Mouse (Mus musculus): ENCODE results near the gene Slc8a1. TPM values are rescaled to one million over a fixed set of nuclear protein-coding genes. Genes with fewer than 3 reads are reported as not detected.
A peak's percentile ranks its signal among the peaks of the same experiment; 100 is the strongest.

Gene Slc8a1
- polyA plus RNA-seq, 1 experiment from 2014 or later, result 36.5 TPM

DNA sequence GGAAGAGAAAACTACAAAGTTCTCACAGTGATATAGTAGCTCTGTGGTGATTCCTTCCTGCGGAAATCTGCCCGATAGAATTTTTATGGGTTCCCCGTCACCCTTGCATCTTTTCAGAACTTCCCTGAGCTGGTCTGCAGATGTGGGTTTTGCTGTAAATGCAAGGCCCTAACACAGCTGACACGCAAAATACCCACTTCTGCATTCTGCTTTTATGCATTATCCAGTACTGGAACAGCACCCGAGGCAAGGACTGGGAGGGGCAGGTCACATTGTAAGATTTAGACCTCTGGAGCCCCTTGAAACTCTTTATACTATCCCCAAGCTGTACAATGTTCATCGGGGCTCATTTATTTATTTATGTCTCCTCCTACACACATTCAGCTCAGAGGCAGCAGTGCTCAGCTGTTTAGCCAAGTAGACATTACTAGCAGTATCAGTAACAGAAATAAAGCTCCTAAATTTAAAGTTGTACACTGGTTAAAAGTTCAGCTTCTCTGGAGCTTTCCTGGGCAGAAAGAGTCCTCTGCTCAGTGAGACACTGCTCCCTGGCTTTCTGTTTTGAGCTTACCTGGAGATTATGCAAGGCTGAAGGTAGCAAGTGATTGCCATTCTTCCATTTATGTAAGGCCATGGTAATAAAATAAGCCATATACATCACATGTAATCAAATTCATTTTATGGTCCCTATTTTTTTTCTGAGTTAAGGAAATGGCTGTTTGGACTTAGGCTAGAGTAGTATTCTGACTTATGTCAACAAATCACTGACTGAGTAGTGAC lies 186.1 kb downstream of the Slc8a1 start:
- no peak overlapping the region for H3K27ac ChIP-seq
- H3K9ac ChIP-seq, result no peak overlapping the region
- DNase-seq (ENCODE audit: low spot score), result no peak
- no peaks in the 10 kb centered on the region for H3K27me3 ChIP-seq (ENCODE audit: control insufficient read depth, insufficient read depth, low read length)
- H3K4me1 ChIP-seq (replicated peaks; ENCODE audit: control insufficient read depth, insufficient read depth, low read length), result no peaks in the 10 kb centered on the region
- no peak overlapping the region for H3K4me2 ChIP-seq (replicated peaks)
- no peaks in the 10 kb centered on the region for H3K36me3 ChIP-seq (replicated peaks; ENCODE audit: control insufficient read depth, insufficient read depth)
- no peak overlapping the region for H3K4me3 ChIP-seq (replicated peaks; ENCODE audit: low read length)
- ATAC-seq (ENCODE audit: low FRiP score), result no peak
- 87% methylated on average over 6 of the region's 6 CpGs for WGBS
- H3K9me3 ChIP-seq (ENCODE audit: control insufficient read depth, low read length), result no peaks in the 10 kb centered on the region

DNA sequence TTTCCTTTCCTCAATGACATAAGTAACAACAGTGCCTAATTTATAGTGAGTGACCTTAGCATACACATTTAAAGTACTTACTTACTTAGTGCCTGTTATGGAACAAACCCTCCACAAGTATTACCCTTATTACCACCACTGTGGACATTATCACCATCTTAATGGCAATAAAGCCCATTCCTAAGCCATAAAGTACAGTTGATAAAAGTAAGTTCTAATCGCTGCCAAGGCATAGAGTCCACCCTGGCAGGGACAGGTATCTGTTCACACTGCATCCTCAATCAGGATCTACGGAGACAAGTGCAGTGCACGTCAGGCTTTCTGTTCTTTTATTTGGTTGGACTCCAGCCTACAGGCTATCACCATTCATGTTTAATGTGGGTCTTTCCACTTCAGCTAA lies 187.3 kb downstream of the Slc8a1 start:
- Histone ChIP-seq H3K4me2 (replicated peaks) (no peak overlapping the region), H3K27ac (no peak overlapping the region), H3K4me3 (replicated peaks; ENCODE audit: low read length) (no peak overlapping the region), H3K9ac (no peak overlapping the region), H3K9me3 (ENCODE audit: control insufficient read depth, low read length) (no peaks in the 10 kb centered on the region), H3K4me1 (replicated peaks; ENCODE audit: control insufficient read depth, insufficient read depth, low read length) (no peaks in the 10 kb centered on the region), H3K36me3 (replicated peaks; ENCODE audit: control insufficient read depth, insufficient read depth) (no peaks in the 10 kb centered on the region), H3K27me3 (ENCODE audit: control insufficient read depth, insufficient read depth, low read length) (no peaks in the 10 kb centered on the region)
- DNase-seq (ENCODE audit: low spot score) (no peak), ATAC-seq (ENCODE audit: low FRiP score) (no peak)
- 81% methylated on average over 3 of the region's 3 CpGs for WGBS

DNA sequence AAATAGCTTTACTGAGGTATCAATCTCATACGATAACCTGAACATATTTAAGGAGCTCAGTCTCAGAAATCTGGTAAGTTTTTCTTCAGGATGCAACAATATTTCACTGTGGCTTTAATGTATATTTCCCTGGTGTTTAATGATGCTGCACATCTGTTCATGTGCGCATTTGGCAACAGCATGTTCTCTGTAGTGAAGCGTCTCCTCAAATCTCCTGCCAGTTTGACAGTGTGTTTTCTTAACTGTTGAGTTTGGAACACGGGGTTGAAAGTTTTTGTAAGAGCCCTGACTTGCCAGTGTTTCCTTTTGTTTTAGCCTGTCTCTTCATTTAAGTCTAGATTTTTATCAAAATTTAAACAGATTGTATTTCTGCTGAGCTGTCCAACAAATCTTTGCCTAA lies 190.2 kb downstream of the Slc8a1 start:
- H3K4me1 ChIP-seq (replicated peaks; ENCODE audit: control insufficient read depth, insufficient read depth, low read length), result no peaks in the 10 kb centered on the region
- H3K27ac ChIP-seq, result no peak overlapping the region
- no peak for DNase-seq (ENCODE audit: low spot score)
- H3K36me3 ChIP-seq (replicated peaks; ENCODE audit: control insufficient read depth, insufficient read depth), result no peaks in the 10 kb centered on the region
- 73% methylated on average over 4 of the region's 4 CpGs for WGBS
- no peaks in the 10 kb centered on the region for H3K9me3 ChIP-seq (ENCODE audit: control insufficient read depth, low read length)
- no peaks in the 10 kb centered on the region for H3K27me3 ChIP-seq (ENCODE audit: control insufficient read depth, insufficient read depth, low read length)
- H3K4me3 ChIP-seq (replicated peaks; ENCODE audit: low read length), result no peak overlapping the region
- no peak overlapping the region for H3K4me2 ChIP-seq (replicated peaks)
- no peak for ATAC-seq (ENCODE audit: low FRiP score)
- H3K9ac ChIP-seq, result no peak overlapping the region

DNA sequence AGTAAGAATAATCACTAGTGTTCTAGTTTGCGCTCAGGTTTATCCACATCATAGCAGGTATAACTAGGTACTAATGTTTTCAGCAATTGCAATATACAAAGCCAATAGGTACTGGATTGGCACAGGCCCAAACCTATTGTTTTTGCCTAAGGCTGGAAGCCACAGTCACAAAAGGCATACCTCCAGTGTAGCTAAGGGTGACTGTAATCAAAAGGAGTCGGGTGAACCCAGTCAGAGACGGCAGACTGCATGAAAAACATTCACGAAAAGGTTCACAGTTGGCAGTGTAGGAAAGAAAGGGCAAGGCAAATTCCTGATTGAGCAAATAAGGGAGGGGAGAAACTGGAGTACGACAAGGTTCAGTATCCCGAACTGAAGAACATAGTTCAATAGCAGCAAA lies 191.7 kb downstream of the Slc8a1 start:
- H3K4me1 ChIP-seq (replicated peaks; ENCODE audit: control insufficient read depth, insufficient read depth, low read length), result no peaks in the 10 kb centered on the region; the same call in 1 of the 2 replicates
- no peak overlapping the region for H3K4me3 ChIP-seq (replicated peaks; ENCODE audit: low read length)
- DNase-seq (ENCODE audit: low spot score), result no peak
- H3K27me3 ChIP-seq (ENCODE audit: control insufficient read depth, insufficient read depth, low read length), result no peaks in the 10 kb centered on the region
- H3K27ac ChIP-seq, result no peak overlapping the region
- WGBS, result 50% methylated on average over 6 of the region's 6 CpGs
- no peak overlapping the region for H3K4me2 ChIP-seq (replicated peaks)
- ATAC-seq (ENCODE audit: low FRiP score), result no peak
- no peaks in the 10 kb centered on the region for H3K36me3 ChIP-seq (replicated peaks; ENCODE audit: control insufficient read depth, insufficient read depth)
- H3K9ac ChIP-seq, result no peak overlapping the region
- H3K9me3 ChIP-seq (ENCODE audit: control insufficient read depth, low read length), result no peaks in the 10 kb centered on the region

DNA sequence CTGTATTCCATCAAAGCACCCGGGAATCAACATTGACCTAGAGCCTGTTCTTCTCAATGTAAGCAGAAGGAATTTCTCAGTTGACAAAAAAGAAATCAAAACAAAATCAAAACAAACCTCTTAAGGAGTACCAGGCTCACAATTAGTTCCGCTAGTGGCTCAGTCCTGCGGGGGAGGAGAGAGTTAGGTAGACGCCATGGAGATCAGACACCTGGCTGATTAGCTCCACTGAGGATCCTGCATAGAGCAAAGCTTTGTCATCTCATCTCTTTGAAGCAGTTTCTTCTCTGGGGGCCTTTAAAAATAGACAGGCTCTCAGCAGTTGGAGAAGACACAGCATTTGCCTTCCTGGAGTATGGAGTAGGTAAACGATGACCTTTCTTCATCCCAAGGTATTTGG lies 192.2 kb downstream of the Slc8a1 start:
- DNase-seq (ENCODE audit: low spot score), result no peak
- Histone ChIP-seq H3K4me1 (replicated peaks; ENCODE audit: control insufficient read depth, insufficient read depth, low read length) (no peaks in the 10 kb centered on the region; the same call in 1 of the 2 replicates), H3K27me3 (ENCODE audit: control insufficient read depth, insufficient read depth, low read length) (no peaks in the 10 kb centered on the region), H3K9me3 (ENCODE audit: control insufficient read depth, low read length) (no peaks in the 10 kb centered on the region), H3K4me3 (replicated peaks; ENCODE audit: low read length) (no peak overlapping the region), H3K27ac (no peak overlapping the region), H3K36me3 (replicated peaks; ENCODE audit: control insufficient read depth, insufficient read depth) (no peaks in the 10 kb centered on the region), H3K4me2 (replicated peaks) (no peak overlapping the region), H3K9ac (no peak overlapping the region)
- 80% methylated on average over 5 of the region's 5 CpGs for WGBS
- ATAC-seq (ENCODE audit: low FRiP score), result no peak

DNA sequence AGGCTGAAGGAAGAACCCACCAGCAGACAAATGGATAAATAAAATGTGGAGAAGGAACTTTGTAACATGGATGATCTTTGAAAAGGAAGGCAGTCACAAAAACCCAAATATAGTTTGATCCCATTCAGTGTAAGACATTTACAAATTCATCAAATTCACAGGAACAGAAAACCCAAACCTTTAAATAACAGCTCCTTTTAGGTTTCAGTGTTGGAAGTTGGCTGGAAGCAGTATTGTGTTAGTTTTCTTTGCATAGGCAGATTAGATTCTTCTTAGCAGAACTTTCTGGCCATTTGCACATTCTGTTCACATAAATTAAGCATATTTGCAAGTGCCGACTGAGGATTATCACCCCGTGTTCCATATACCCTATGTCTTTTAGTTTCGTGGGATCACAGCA lies 193.3 kb downstream of the Slc8a1 start:
- Histone ChIP-seq H3K9me3 (ENCODE audit: control insufficient read depth, low read length) (no peaks in the 10 kb centered on the region), H3K27me3 (ENCODE audit: control insufficient read depth, insufficient read depth, low read length) (no peaks in the 10 kb centered on the region), H3K4me2 (replicated peaks) (no peak overlapping the region), H3K9ac (no peak overlapping the region), H3K4me3 (replicated peaks; ENCODE audit: low read length) (no peak overlapping the region), H3K36me3 (replicated peaks; ENCODE audit: control insufficient read depth, insufficient read depth) (no peaks in the 10 kb centered on the region), H3K4me1 (replicated peaks; ENCODE audit: control insufficient read depth, insufficient read depth, low read length) (no peaks in the 10 kb centered on the region; the same call in 1 of the 2 replicates), H3K27ac (no peak overlapping the region)
- DNase-seq (ENCODE audit: low spot score) (no peak), ATAC-seq (ENCODE audit: low FRiP score) (no peak)
- 83% methylated on average over 3 of the region's 3 CpGs for WGBS

DNA sequence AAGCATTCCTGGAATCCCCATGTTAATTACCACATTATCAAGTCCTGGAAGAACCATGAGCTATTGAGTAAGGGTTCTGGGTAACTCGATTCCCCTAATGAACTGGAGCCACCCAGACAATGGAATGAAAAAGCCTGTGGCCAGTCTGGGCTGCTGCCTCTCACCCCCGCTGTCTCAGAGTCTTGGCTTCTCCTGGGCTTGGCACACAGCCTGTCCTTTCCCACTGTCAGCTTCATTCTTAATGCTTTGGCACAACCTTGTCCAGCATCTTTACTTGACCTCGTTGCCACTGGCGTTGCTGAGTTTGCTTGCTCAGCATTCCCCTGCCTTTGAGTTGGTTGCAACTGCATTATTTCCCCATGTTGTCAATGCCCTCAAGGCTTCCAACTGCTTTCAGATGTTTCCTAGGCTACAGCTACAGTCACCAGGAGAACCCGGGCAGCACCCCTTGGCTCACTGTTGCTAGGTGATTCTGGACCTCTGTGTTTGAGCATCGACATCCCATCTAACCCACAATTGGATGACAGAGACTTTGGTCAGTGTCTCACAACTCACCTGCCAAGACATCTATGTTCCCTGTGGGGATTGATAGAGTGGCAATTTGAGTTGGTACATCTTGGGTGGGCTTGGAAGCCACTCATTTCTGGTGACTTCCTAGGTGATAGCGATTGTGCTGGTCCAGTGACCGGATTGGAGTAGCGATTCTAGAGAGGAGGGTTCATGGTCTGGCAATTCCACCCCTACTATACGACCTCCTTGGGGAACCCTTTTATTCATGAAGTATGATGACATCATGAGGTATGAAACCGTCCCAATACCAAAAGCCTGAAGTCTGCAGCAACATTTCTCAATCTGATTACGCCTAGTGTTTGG lies 195.6 kb downstream of the Slc8a1 start:
- H3K9ac ChIP-seq, result no peak overlapping the region
- no peaks in the 10 kb centered on the region for H3K9me3 ChIP-seq (ENCODE audit: control insufficient read depth, low read length)
- H3K4me3 ChIP-seq (replicated peaks; ENCODE audit: low read length), result no peak overlapping the region
- peaks cover 11% of the 10 kb centered on the region for H3K4me1 ChIP-seq (replicated peaks; ENCODE audit: control insufficient read depth, insufficient read depth, low read length)
- no peak overlapping the region for H3K27ac ChIP-seq
- no peaks in the 10 kb centered on the region for H3K27me3 ChIP-seq (ENCODE audit: control insufficient read depth, insufficient read depth, low read length)
- DNase-seq (ENCODE audit: low spot score), result peak; percentile 65
- WGBS, result 60% methylated on average over 12 of the region's 12 CpGs
- H3K4me2 ChIP-seq (replicated peaks), result no peak overlapping the region
- peak; percentile 80 for ATAC-seq (ENCODE audit: low FRiP score)
- H3K36me3 ChIP-seq (replicated peaks; ENCODE audit: control insufficient read depth, insufficient read depth), result no peaks in the 10 kb centered on the region

DNA sequence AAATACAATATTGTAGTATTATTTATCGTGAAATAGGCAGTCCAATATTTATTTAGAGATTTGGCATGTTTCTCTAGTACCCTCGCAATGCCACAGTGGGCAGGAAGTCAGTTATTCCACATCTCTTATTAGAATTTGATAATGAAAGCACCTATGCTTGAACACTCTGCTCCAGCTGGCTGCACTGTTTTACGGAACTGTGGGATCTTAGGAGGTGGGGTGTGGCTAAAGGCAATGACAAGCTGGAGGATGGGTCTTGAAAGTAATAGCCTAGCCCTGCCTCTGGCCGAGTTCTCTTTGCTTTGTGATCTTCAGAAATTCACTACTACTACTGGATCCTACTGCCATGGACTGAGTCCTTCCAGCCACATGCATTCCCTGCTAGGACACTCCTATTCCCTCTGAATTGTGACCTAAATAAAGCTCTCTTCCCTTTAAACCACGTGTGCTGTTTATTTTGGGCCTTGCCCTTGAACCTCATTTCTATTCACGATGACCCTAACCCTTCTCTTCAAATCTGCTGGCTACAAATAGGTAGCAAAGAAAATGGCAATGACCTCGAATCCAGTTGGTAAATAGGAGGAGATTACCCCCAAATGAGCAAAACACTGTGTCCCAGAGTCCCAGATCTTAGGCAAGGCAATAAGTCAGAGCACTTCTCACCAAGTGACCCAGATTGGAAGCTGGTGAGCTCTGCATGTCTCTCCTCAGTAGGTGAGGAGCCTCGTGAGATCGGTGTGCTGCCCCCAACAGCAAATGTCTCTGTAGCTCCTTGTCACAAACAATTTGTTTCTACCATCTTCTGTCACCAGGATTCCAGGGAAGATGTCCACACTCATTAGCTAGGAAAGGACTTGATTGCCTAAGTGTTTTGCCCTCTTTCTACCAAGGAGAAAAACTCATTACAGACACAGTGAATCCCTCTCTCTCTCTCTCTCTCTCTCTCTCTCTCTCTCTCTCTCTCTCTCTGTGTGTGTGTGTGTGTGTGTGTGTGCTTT lies 199.7 kb downstream of the Slc8a1 start:
- DNase-seq (ENCODE audit: low spot score) (no peak), ATAC-seq (ENCODE audit: low FRiP score) (no peak)
- 74% methylated on average over 9 of the region's 9 CpGs for WGBS

More for the DNA sequence above, 199.7 kb downstream of the Slc8a1 start:
- Histone ChIP-seq H3K4me2 (replicated peaks) (no peak overlapping the region), H3K27me3 (ENCODE audit: control insufficient read depth, insufficient read depth, low read length) (no peaks in the 10 kb centered on the region), H3K4me1 (replicated peaks; ENCODE audit: control insufficient read depth, insufficient read depth, low read length) (peaks cover 11% of the 10 kb centered on the region), H3K9ac (no peak overlapping the region), H3K36me3 (replicated peaks; ENCODE audit: control insufficient read depth, insufficient read depth) (no peaks in the 10 kb centered on the region), H3K9me3 (ENCODE audit: control insufficient read depth, low read length) (no peaks in the 10 kb centered on the region), H3K27ac (0 out of 2 replicates have a peak overlapping the region, but pooled peaks have one; percentile 51), H3K4me3 (replicated peaks; ENCODE audit: low read length) (no peak overlapping the region)

Data from hindbrain, embryonic 14.5 days (tissue).